Mouse (Mus musculus): ENCODE measurements around the gene Samhd1.

Gene Samhd1

DNA sequence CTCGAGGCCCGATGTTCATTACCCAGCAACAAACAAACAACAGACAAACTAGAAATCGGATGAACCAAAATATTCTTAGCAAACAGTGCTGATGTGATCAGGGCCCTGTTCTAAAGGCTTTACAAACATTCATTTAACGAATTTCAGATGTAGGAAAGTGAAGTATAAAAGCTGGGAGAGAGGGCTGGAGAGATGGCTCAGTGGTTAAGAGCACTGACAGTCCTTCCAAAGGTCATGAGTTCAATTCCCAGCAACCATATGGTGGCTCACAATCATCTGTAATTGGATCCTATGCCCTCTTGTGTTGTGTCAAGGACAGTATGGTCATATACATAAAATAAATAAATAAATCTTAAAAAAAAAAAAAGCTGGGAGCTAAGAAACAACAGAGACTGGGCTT, 1.1 kb upstream of the Samhd1 start:
- DNase-seq (ENCODE audit: low spot score): no peak

DNA sequence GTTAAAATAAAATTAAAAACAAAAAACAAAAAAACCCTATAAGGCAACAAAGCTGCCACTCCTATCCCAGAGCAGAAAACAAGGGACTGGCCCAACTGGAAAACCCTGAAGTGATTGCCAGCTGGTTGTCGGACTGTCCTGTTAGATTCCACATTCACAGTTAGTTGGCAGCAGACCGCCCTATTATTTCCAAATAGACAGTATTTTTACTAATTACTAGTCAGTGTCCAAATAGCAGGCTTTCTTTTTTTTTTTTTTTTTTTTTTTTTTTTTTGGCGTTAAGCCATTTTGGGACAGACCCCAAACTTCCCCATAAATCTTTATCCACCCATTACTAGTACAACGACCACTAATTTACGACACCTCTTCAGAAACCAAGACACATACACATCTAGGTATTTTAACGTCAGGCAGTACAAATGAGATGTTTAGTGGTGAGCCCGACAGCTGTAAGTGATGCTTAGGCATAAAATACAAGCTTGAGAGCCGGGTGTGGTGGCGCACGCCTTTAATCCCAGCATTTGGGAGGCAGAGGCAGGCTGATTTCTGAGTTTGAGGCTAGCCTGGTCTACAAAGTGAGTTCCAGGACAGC, 560 bp upstream of the Samhd1 start:
- no peak for DNase-seq (ENCODE audit: low spot score)

DNA sequence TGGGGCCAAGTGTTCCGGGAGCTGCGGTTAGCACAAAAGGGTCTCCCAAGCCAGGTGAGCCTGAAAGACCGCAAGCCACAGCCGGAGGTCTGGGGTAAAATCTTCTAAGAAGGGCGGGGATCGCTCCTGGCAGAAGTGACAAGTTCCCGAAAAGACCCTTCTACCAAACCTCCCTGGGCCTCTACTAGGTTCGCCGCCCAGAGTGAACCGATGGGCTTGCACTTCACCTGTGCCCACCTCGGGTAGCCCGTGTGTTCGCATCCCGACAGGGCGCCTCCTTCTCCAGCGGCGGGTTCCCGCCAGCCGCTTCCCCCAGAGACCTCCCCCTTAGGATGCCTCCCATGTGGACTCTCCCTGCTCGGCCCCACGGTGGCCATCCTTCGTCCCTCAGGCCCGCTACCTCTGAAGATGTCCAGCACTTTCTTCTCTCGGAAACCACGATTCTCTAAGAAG, 560 bp downstream of the Samhd1 start:
- no peak for DNase-seq (ENCODE audit: low spot score)

DNA sequence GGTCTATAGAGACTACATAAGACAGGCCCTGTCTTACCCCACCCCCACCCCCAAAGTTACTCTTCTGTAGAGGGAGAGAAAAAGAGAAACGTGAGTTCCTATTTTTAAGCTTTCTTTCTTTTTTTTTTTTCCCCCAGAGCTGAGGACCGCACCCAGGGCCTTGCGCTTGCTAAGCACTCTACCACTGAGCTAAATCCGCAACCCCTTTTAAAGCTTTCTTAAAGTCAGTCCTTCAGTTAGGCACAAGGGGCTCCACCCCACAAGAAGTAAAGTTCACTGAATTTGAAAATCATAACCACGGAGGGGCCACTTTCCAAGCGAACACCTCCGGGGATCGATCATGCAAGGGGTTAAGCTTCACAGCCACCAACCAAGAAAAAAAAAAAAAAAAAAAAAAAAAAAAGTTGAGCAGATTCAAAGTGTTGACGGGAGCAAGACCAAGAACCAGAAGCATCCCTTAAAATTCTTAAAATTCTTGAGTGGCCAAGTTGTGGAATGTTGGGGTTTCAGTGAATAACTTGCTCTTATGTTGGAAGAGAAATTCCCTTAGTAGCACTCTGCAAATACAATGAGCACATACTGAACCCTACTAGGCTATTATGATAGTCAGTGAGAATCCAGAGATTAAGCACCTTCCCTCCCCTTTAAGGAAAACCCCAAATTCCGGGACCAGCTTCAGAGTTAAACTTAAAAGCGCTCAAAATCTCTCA, 1.1 kb downstream of the Samhd1 start:
- DNase-seq (ENCODE audit: low spot score): no peak

DNA sequence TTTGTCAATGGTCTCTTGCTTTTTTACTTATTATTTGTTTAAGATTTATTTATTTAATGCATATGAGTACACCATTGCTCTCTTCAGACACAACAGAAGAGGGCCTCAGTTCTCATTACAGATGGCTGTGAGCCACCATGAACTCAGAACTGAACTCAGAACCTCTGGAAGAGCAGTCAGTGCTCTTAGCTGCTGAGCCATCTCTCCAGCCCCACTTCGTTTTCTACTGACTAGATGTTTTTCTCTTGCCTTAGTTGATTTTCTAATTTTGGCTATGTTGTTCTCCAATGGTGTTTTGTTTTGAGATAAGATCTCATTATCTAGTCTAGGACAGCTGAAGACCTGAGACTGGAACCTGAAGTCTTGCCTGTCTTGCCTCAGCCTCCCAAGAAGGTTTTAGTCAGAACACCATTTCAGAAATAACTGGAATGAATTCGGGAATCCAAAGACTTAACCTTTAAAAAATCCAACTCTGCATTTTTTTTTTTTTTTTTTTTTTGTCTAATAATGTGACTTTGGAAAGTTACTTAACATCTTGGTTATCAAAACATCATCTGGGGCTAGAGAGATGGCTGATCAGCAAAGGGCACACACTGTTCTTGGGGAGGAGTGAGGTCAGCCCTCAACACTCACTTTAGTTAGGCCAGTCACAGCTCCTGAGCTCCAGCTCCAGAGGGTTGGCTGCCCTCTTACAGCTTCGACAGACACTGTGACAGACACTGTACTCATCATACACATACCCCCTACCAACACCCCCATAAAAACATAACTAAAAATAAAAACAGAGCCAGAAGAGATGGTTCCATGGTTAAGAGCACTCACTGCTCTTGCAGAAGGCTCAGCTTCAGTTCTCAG, 2.2 kb downstream of the Samhd1 start:
- DNase-seq (ENCODE audit: low spot score): no peak

DNA sequence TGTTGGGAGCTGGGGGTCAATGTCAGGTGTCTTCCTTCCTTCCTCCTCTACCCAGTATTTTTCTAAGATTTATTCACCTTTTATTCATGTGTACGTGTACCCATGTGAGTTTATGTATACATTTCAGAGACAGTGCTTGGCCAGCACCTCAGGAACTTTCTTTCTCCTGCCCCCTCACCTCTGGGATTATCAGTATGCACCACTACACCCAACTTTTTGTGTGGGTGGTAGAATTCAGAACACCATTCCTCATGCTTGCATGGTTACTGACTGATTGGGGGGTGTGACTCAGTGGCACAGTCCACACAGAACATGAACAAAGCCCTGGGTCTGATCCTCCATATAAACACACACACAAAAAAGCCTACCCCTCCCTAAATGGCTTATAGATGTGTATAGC, 3.0 kb downstream of the Samhd1 start:
- no peak for DNase-seq (ENCODE audit: low spot score)

DNA sequence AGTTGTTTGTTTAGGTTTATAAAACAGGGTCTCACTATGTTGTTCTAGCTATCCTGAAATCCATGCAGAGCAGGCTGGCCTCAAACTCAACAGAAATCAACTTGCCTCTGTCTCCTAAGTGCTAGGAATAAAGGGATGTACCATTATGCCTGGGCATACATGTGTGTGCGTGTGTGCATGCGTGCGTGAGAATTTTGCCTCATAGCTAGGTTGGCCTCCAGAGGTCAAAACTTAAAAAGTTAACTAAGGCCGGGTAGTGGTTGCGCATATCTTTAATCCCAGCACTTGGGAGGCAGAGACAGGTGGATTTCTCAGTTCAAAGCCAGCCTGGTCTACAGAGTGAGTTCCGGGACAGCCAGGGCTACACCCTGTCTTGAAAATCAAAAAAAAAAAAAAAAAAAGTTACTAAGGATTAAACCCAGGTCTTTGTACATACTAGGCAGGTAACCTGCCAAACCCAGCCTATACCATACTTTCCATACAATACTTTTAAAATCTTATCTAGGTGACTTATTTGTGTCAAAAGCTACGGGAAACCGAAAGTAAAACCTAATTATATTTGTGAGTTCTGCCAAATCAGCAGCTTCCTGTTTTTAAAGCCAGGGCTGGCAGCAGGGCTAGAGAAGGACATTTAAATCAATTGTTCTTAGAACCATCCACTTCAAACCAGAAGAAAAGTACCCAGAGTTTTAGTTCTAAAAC, 4.1 kb downstream of the Samhd1 start:
- peak; percentile 76 for DNase-seq (ENCODE audit: low spot score)

DNA sequence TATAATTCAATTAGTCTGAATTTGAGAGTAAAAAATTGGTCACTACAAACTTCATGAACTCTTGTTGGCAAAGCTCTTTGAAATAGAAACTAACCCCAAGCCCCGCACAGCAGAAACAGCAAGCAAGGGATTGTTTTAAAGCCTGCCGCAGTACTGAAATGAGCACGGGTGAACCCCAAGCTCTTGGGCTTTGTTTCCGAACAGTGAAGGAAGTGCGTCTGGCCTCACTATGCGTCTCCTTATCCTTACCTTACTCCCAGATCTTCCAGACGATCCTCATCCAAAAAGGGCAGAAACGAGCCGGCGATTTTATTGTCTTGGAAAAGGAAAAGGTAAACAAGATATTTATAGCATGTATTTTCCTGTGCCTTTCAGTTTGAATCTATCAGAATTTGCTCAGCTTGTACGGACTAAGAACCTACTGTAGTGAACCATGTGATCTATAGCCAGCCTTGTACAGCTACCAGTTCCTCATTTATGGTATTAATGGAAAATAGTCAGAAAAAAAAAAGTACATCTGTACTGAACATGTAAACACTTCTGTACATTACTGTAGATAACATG, 5.4 kb downstream of the Samhd1 start:
- DNase-seq (ENCODE audit: low spot score): no peak

DNA sequence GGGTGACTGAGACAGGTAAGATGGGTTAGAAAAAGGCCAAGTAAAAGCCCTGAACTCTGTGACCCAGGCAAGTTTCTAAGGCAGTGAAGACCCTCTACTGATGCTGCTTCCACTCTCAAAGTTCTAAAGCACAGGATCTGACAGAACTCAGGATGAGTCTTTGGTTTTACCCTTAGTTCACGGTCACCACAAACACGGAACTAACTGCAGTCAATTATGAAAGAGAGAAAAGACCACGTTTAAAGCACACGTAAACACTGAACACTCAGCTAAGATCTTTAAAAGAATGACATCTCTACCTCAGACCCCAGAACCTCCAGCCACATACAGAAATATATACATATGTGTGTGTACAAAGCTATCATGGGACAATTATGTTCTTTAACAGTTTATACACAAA, 6.0 kb downstream of the Samhd1 start:
- no peak for DNase-seq (ENCODE audit: low spot score)

DNA sequence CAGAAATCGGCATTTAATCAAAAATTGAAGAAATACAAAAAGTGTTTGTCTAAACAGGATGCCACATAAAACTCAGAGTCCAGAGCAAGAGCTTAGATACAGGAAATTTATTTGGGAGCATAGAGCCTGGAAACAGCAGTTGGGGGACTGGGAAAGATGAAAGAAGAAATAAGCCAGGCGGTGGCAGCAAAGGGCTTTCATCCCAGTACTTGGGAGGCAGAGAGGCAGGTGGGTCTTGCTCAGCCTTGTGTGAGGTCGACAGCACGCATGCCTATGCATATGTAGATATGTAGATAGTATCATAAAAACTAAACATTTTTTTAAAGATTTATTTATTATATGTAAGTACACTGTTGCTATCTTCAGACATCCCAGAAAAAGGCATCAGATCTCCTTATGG, 7.0 kb downstream of the Samhd1 start:
- DNase-seq (ENCODE audit: low spot score): no peak

DNA sequence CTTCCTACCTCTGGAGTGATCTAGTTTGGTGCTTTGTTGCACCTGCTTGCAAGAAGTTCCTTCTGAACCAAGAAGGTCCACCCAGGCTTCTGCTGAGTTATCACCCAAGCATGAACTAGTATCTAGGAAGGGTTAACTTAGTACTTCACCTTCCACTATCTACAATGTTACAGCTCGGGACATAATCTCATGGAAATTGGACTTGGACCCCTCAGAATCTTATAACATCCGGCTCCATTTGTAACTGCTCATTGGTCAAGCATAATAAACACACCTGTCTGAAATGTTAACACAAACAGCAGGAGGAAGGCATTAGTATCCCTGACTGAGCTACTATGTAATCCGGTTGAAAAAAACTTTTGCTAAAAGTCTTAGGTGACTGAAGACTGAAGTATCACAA, 7.7 kb downstream of the Samhd1 start:
- no peak for DNase-seq (ENCODE audit: low spot score)

DNA sequence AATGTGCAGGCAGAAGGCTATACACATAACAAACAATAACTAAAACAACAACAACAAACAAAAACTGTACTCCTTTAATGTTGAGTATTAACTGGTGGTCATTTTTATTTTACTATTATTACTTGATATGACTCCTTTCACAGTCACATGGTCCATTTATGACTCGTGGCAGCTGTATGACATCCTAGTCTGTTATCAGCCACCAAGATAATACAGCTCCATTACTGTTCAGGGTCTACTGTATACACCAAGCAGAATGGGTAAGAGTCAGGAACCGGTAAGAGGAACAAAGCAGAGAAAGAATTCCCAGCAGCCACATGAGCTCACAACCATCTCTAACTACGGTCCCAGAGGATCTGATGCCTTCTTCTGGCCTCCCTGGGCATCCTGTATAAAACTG, 9.8 kb downstream of the Samhd1 start:
- no peak for DNase-seq (ENCODE audit: low spot score)

DNA sequence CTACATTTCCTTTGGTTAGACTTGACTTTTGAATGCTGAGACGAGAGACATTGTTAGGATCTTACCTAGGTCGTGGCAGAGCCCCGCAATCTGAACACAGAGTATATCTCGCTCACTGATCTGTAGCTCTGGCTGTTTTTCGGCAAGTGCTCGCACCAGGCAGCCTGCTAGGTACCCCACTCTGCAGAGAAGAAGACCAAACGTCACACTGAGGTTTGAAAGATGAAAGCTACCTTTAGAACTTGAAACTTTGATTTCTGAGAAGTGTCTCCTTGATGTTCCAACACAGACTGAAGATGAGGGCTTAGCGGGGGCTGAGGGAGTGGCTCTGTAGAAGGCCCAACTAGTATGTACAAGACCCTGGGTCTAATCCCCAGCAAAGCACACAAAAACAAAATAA, 13.3 kb downstream of the Samhd1 start:
- no peak for DNase-seq (ENCODE audit: low spot score)

DNA sequence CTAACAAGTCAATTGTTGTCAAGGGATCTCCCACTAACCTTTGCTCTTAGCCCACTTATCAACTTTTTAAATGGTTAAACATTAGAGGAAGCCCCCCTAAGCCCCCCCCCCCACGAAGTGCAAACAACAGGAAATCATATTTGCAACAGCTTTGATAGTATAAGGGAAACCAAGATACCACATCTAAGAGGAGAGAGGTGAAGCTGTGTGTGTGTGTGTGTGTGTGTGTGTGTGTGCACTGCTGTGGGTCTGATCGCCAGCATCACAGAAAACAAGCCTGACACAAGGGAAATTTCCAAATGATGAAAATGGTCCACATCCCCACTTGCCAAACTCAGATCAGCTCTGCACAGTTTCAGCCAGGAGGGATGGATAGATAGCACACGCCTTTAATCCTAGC, 16.0 kb downstream of the Samhd1 start:
- no peak for DNase-seq (ENCODE audit: low spot score)

DNA sequence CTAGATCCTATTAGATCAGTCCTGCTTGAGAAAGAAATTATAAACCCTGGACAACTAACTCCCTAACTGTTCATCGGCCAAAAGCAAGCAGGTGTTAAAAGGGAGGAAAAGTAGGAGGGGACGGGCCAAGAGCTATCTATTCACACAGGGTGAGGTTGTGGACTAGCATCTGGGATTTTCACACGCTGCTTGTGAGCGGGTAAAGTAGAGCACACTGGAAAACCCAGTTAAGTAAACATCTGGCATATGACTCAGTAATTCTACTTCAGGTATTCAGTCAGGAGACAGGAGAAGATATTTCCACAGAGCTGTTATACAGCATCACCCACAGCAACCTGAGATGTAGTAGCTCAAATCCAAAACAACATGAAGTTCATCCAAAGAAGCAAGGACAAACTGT, 16.5 kb downstream of the Samhd1 start:
- no peak for DNase-seq (ENCODE audit: low spot score)

DNA sequence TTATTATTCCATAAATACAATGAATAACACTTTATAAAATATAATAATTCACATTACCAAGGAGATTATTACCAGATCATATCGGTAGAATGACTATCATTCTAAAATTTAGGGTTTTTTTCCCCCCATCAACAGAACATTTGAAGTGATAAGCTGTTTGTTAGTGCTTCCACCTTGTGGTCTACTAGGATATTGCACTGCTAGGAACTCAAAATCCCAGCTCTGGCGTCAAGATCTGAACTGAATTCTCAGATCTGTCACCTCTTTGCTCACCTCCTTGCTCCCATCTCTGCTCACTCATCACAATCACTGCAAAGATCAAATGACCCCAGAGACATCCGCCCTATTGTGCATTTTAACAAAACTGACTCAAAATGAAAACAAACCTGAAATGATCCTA, 18.1 kb downstream of the Samhd1 start:
- no peak for DNase-seq (ENCODE audit: low spot score)

DNA sequence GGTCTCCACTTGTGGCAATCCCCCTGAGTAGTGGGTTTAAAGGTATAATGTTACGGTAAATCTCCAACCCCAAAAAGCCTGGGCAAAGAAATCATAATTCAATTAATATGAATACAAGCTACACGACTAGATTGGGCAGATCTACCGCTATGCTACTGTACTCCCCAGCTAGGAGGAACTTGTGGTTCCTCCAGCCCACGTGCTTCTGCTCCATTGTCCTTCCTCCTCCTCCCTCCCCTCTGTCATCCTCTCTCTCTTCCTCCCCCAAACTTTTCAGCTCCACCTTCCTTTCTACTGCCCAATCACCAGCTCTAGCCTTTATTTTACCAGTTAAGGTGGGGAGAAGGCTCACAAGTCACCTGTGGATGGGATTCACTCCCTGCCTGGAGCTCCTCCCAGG, 26.8 kb downstream of the Samhd1 start:
- no peak for DNase-seq (ENCODE audit: low spot score)

DNA sequence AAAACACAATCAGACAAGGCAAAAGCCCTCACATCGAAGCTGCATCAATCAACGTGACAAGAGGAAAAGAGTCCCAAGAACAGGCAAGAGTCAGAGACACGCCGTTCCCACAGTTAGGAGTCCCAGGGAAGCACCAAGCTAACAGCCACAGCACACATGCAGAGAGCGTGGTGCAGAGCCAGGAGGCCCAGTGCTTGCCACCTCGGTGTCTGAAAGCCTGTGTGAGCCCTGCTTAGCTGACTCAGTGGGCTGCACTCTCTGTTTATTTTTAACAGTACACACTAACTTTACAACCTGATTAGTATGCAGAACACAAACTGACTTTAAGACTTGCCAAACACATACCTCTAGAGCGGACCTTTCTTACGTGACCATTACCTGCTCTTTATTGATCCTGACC, 30.6 kb downstream of the Samhd1 start:
- no peak for DNase-seq (ENCODE audit: low spot score)

DNA sequence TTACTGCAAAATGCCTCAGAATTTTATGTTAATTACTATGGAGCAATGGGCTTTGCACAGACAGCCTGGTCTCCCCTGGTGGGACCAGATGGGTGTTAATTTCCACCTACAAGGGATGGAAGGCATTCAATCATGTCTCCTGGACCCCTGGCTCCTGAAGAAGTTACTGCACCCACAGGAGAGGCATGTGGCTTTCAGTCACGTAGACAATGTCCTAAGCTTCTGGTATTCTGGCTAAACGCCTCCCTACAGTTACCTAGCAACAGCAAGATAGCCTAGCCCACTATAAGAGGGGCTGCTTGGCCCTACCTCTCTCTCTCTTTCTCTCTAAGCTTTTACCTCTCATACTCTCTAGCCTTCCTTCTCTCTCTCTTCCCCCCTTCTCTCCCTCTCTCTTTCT, 32.8 kb downstream of the Samhd1 start:
- no peak for DNase-seq (ENCODE audit: low spot score)

DNA sequence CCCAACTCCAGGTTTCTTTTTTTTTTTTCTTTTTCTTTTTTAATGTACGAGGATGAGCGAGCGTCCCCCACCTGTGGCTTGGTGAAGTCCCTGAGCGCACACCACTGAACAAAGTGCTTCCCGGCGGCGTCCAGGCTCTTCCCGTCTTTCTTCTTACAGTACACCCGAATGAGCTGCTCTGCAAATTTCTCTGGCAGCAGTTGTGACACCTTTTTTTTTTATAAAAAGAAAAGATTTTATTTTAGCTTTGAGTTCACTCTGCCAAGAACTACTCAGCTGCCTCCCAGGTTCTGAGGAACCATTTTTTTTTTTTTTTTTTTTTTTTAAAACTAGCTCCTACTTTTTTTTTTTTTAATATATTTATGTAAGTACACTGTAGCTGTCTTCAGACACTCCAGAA, 33.4 kb downstream of the Samhd1 start:
- DNase-seq (ENCODE audit: low spot score): no peak

DNA sequence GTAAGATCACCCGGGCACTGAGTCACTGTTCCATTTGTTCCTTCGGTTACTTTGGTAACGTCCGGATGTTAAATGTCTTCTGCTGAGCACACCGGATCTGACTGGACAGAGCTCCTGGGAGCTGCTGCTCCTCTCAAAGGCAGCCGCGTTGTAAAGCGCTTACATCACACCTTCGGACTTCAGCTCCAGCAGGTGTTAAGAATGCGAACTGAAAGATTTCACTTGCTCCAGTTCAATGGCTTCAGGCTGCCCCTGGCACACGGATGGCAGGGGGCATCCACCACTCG, 34.8 kb downstream of the Samhd1 start:
- DNase-seq (ENCODE audit: low spot score): no peak

DNA sequence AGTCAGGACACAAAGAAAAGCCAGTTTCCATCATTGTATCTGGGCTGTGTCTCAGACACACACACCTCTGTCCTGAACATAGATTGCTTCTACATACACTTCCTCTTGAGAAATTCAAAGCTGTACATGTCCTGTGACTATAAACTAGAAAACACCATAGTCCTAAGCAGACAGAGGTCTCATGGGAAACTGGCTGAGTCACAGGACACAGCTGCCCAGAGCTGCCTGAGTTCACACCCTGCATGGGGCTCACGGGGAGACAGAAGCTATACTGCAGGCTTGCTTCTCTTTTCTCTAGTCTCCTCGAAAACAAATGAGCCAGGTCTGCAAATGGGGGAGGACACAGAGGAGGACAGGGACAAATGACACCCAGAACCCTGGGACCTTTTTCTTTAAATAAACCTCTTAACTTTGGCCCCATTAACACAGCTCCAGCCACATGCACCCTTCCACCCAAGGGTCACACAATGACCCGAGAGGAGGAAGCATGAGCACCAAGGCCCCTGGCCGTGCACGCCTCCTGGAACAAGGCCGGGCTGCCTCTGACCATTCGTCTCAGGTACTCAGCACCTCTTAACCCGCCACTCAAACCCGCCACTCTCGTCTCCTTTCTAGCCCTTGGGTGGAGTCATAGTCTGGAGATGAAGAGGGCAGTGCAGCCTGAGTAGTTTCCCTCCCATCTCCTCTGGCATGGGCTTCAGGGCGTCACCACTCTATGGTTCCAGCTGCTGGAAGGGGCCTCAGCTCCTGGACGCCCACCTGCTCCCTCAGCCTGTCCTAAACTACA, 35.3 kb downstream of the Samhd1 start:
- peak; percentile 49 for DNase-seq (ENCODE audit: low spot score)

Data from lung, postnatal 25 days (tissue).